Mouse (Mus musculus) brown adipose tissue, adult 24 weeks (tissue): ENCODE data around the gene Cdyl. TPM values are rescaled to one million over a fixed set of nuclear protein-coding genes. Genes with fewer than 3 reads are reported as not detected.

Experiments used
- H3K27ac ChIP-seq: fragments of 200-500 bp; replicated peaks from 2 replicates; pipeline ENCODE4 v1.5.1; 2012; ENCODE audit warnings: low read depth, mild to moderate bottlenecking, low read length
- H3K4me1 ChIP-seq: fragments of 200-500 bp; 2 replicates; pipeline ENCODE4 v1.6.1; 2012; ENCODE audit warnings: low read length, mixed read lengths; ENCODE audit not compliant: control insufficient read depth, insufficient read depth, insufficient read length
- H3K4me3 ChIP-seq: fragments of 200-500 bp; 2 replicates; pipeline ENCODE4 v1.5.1; 2012; ENCODE audit warnings: low read depth, mild to moderate bottlenecking, low read length, moderate library complexity; ENCODE audit not compliant: insufficient read depth
- polyA plus RNA-seq: library from polyadenylated mRNA; stranded (reverse); fragments of >200 nt; gene quantifications from 2 replicates; pipeline ENCODE4 v1.2.4, GENCODE M21; 2012; ENCODE audit not compliant: missing spikeins, insufficient read depth, insufficient read length

Cdyl gene
- polyA plus RNA-seq: 3.6 and 4.8 TPM in 2 replicates

- no peak within 1 kb of the TSS for H3K27ac ChIP-seq
- no peaks in the 10 kb centered on the region for H3K4me1 ChIP-seq
- H3K4me3 ChIP-seq: no peak within 1 kb of the TSS
Observed at GRCm38 (mm10) chr13:35659406-35659985, at the start of gene Cdyl. Cdyl (plus strand) TSS chr13:35659833.

- no peak overlapping the region for H3K4me3 ChIP-seq
- no peaks in the 10 kb centered on the region; the same call in 1 of the 2 replicates for H3K4me1 ChIP-seq
- no peak overlapping the region for H3K27ac ChIP-seq
Observed at GRCm38 (mm10) chr13:35610718-35611117, 48.9 kb upstream of the Cdyl start.

GRCm38 (mm10) chr13:35612506-35612905 is 47.1 kb upstream of the Cdyl start:
- no peaks in the 10 kb centered on the region; the same call in 1 of the 2 replicates for H3K4me1 ChIP-seq
- no peak overlapping the region for H3K4me3 ChIP-seq
- no peak overlapping the region for H3K27ac ChIP-seq

GRCm38 (mm10) chr13:35614832-35615479 is 44.7 kb upstream of the Cdyl start:
- H3K4me3 ChIP-seq: no peak overlapping the region

GRCm38 (mm10) chr13:35616524-35617099 is 43.0 kb upstream of the Cdyl start:
- no peaks in the 10 kb centered on the region; the same call in 1 of the 2 replicates for H3K4me1 ChIP-seq
- H3K27ac ChIP-seq: no peak overlapping the region
- no peak overlapping the region for H3K4me3 ChIP-seq

More at GRCm38 (mm10) chr13:35614832-35615479, 44.7 kb upstream of the Cdyl start:
- H3K4me1 ChIP-seq: no peaks in the 10 kb centered on the region; the same call in 1 of the 2 replicates
- no peak overlapping the region for H3K27ac ChIP-seq

- H3K4me3 ChIP-seq: no peak overlapping the region
- no peak overlapping the region for H3K27ac ChIP-seq
Observed at GRCm38 (mm10) chr13:35619356-35619755, 40.3 kb upstream of the Cdyl start.

GRCm38 (mm10) chr13:35620756-35621155 is 38.9 kb upstream of the Cdyl start:
- no peak overlapping the region for H3K27ac ChIP-seq
- no peak overlapping the region for H3K4me3 ChIP-seq
- H3K4me1 ChIP-seq: no peaks in the 10 kb centered on the region

More at GRCm38 (mm10) chr13:35619356-35619755, 40.3 kb upstream of the Cdyl start:
- H3K4me1 ChIP-seq: no peaks in the 10 kb centered on the region; the same call in 1 of the 2 replicates

GRCm38 (mm10) chr13:35624831-35625230 is 34.8 kb upstream of the Cdyl start:
- Histone ChIP-seq H3K4me1 (no peaks in the 10 kb centered on the region), H3K4me3 (no peak overlapping the region), H3K27ac (no peak overlapping the region)

GRCm38 (mm10) chr13:35625556-35625955 is 34.1 kb upstream of the Cdyl start:
- Histone ChIP-seq H3K4me1 (no peaks in the 10 kb centered on the region), H3K4me3 (no peak overlapping the region), H3K27ac (no peak overlapping the region)

- H3K4me3 ChIP-seq: no peak overlapping the region
- H3K27ac ChIP-seq: no peak overlapping the region
- H3K4me1 ChIP-seq: no peaks in the 10 kb centered on the region
Observed at GRCm38 (mm10) chr13:35627319-35627718, 32.3 kb upstream of the Cdyl start.

- no peak overlapping the region for H3K27ac ChIP-seq
- no peaks in the 10 kb centered on the region for H3K4me1 ChIP-seq
- no peak overlapping the region for H3K4me3 ChIP-seq
Observed at GRCm38 (mm10) chr13:35647132-35647823, 12.4 kb upstream of the Cdyl start.

GRCm38 (mm10) chr13:35650284-35650872 is 9.3 kb upstream of the Cdyl start:
- no peak overlapping the region for H3K27ac ChIP-seq
- no peak overlapping the region for H3K4me3 ChIP-seq
- no peaks in the 10 kb centered on the region for H3K4me1 ChIP-seq

GRCm38 (mm10) chr13:35652851-35653250 is 6.8 kb upstream of the Cdyl start:
- H3K27ac ChIP-seq: no peak overlapping the region
- H3K4me1 ChIP-seq: no peaks in the 10 kb centered on the region

GRCm38 (mm10) chr13:35656853-35657252 is 2.8 kb upstream of the Cdyl start:
- Histone ChIP-seq H3K4me1 (no peaks in the 10 kb centered on the region), H3K27ac (no peak overlapping the region), H3K4me3 (no peak overlapping the region)

More at GRCm38 (mm10) chr13:35652851-35653250, 6.8 kb upstream of the Cdyl start:
- H3K4me3 ChIP-seq: no peak overlapping the region

GRCm38 (mm10) chr13:35665456-35665855 is 5.8 kb downstream of the Cdyl start:
- Histone ChIP-seq H3K4me3 (no peak overlapping the region), H3K27ac (no peak overlapping the region), H3K4me1 (no peaks in the 10 kb centered on the region)
